Mouse (Mus musculus): Measurements from ENCODE around the gene Synpr. TPM values are rescaled to one million over a fixed set of nuclear protein-coding genes. Genes with fewer than 3 reads are reported as not detected.

Gene Synpr
- polyA plus RNA-seq, 1 experiment = 3.6 TPM

DNA sequence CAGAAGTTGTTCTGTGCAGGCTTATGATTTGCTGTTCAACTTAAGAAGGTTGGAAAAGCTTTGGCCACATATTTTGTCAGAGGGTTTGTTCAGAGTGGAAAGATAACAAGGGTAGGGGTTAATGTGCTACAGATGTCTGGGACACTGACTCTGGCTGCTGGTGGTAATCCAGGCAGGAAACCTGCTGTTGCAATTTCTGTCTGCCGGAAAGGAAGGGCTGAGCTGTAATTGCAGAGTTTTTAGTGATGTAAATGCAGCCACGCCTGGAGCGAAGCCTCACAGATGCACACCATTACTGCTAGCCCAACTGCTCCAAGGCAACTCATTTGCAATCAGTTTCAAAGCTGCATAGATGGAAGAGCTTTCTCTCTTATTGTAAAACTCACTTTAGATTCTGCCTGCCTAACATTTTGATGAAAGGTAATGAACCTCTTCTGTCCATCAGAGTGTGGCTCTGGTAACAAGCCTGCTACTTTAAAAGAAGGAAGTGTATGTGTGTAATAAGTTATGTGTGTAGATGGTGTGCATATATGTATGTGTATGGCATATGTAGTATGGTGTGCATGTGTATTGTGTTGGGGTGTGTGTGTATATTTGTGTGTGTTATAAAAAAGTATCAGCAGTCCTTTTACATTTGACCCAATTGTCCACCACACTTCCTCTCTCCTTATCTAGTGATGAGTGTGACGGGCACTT lies 64.7 kb downstream of the Synpr start:
- Histone ChIP-seq H3K4me1 (replicated peaks; ENCODE audit: control insufficient read depth, insufficient read depth, low read length) (no peaks in the 10 kb centered on the region), H3K4me3 (ENCODE audit: control insufficient read depth, insufficient read depth, low read length) (no peak overlapping the region), H3K27me3 (ENCODE audit: control insufficient read depth, insufficient read depth, low read length) (no peaks in the 10 kb centered on the region), H3K36me3 (ENCODE audit: control insufficient read depth, insufficient read depth, low read length) (no peaks in the 10 kb centered on the region), H3K27ac (ENCODE audit: control insufficient read depth, insufficient read depth, low read length) (no peak overlapping the region)
- DNase-seq = no peak
- TF ChIP-seq CTCF (IDR thresholded peaks at IDR 0.05; ENCODE audit: borderline replicate concordance, control insufficient read depth, extremely low read depth, insufficient read depth, low read length, poor library complexity) (no peak), POLR2A (IDR thresholded peaks at IDR 0.05; ENCODE audit: control insufficient read depth, extremely low read depth, insufficient read depth, low read length, poor library complexity) (no peak)
- 81% methylated on average over 4 of the region's 4 CpGs for WGBS

DNA sequence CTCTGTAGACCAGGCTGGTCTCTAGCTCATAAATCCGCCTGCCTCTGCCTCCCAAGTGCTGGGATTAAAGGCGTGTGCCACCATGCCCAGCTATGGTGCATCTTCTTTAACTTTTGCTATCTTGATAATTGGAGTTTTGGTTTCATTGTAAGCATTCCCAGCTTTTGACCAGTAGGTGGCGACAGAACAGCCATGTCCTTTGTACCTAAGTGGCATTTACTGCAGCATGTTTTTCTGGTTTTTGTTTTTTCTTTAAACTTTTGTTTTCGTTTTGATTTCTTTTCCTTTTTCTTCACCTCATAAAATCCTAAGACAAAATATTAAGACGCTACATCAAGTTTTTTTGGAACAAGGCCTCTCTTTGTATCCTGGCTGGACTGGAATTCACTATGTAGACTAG lies 69.6 kb downstream of the Synpr start:
- Histone ChIP-seq H3K4me3 (ENCODE audit: control insufficient read depth, insufficient read depth, low read length) (no peak overlapping the region), H3K36me3 (ENCODE audit: control insufficient read depth, insufficient read depth, low read length) (no peaks in the 10 kb centered on the region), H3K27me3 (ENCODE audit: control insufficient read depth, insufficient read depth, low read length) (no peaks in the 10 kb centered on the region), H3K27ac (ENCODE audit: control insufficient read depth, insufficient read depth, low read length) (no peak overlapping the region), H3K4me1 (replicated peaks; ENCODE audit: control insufficient read depth, insufficient read depth, low read length) (no peaks in the 10 kb centered on the region)
- WGBS = 33% methylated on average over 5 of the region's 5 CpGs
- DNase-seq = peak; percentile 1
- TF ChIP-seq POLR2A (IDR thresholded peaks at IDR 0.05; ENCODE audit: control insufficient read depth, extremely low read depth, insufficient read depth, low read length, poor library complexity) (no peak), CTCF (IDR thresholded peaks at IDR 0.05; ENCODE audit: borderline replicate concordance, control insufficient read depth, extremely low read depth, insufficient read depth, low read length, poor library complexity) (no peak)

DNA sequence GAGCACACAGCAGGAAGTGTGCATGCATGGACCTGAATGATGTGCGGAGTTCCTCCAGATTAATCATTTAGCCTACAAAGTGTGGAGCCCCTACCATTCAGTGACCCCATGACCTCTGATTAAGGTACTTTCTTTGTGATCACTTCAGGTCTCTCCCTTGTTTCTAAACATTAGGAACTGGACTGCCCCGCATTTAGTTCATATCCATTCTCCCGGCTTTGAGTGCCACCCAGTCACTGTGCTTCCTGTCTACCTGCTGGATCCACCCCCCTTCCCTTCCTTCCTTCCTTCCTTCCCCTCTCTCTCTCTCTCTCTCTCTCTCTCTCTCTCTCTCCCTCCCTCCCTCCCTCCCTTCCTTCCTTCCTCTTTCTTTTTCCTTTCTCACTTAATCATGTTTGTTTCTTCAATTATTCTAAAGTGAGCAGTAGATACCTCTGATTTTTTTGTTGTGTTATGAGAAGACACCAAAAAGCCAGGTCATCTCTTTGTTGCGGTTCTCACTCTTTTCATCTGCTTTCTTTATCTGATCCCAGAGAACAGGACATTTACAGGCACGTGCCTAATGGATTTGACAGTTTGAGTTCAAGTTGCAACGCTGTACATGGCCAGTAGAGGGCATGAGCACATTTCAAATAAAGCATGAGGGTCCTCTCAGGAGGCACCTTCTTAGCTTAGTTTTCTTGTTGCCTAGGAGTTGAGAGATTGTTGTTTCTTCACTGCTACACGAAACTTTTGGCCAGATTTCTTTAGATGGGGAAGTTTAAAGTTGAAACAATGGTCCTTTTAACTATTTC lies 71.2 kb downstream of the Synpr start:
- Histone ChIP-seq H3K4me3 (ENCODE audit: control insufficient read depth, insufficient read depth, low read length) (no peak overlapping the region), H3K27me3 (ENCODE audit: control insufficient read depth, insufficient read depth, low read length) (no peaks in the 10 kb centered on the region), H3K36me3 (ENCODE audit: control insufficient read depth, insufficient read depth, low read length) (no peaks in the 10 kb centered on the region), H3K4me1 (replicated peaks; ENCODE audit: control insufficient read depth, insufficient read depth, low read length) (no peaks in the 10 kb centered on the region), H3K27ac (ENCODE audit: control insufficient read depth, insufficient read depth, low read length) (no peak overlapping the region)
- WGBS = 19% methylated on average over 7 of the region's 7 CpGs
- DNase-seq = peak; percentile 17
- no peak for TF ChIP-seq POLR2A (IDR thresholded peaks at IDR 0.05; ENCODE audit: control insufficient read depth, extremely low read depth, insufficient read depth, low read length, poor library complexity)
- no peak for TF ChIP-seq CTCF (IDR thresholded peaks at IDR 0.05; ENCODE audit: borderline replicate concordance, control insufficient read depth, extremely low read depth, insufficient read depth, low read length, poor library complexity)

DNA sequence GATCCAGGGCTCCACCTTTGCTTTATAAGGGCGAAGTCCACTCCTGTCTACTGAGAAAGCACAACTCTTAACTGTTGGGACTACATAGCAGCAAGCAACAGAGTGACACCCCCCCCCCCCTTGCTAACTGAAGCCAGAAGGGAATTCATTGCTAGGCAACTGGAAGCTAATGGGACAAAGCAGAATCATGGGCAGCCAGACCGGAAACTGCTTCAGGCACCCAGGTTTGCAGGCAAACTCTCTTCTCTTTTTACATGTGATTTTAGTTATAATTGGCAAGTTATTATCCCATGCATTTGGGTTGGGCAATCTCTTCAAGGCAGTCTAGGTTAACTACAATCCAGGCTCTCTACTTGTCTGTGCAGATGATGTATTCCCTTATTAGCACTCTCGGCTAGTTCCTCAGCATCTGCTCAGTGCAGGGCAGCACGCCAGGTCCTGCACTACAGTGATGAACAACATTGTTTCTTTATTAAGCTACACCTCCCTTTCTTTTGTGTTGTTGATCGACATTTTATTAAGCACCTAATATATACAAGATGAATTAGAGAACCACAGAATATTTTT lies 72.6 kb downstream of the Synpr start:
- H3K4me3 ChIP-seq (ENCODE audit: control insufficient read depth, insufficient read depth, low read length) = no peak overlapping the region
- TF ChIP-seq CTCF (IDR thresholded peaks at IDR 0.05; ENCODE audit: borderline replicate concordance, control insufficient read depth, extremely low read depth, insufficient read depth, low read length, poor library complexity) (no peak), POLR2A (IDR thresholded peaks at IDR 0.05; ENCODE audit: control insufficient read depth, extremely low read depth, insufficient read depth, low read length, poor library complexity) (no peak)
- no peak overlapping the region for H3K27ac ChIP-seq (ENCODE audit: control insufficient read depth, insufficient read depth, low read length)
- no peaks in the 10 kb centered on the region for H3K4me1 ChIP-seq (replicated peaks; ENCODE audit: control insufficient read depth, insufficient read depth, low read length)
- WGBS = 85% methylated on average over 5 of the region's 5 CpGs
- DNase-seq = no peak
- H3K27me3 ChIP-seq (ENCODE audit: control insufficient read depth, insufficient read depth, low read length) = no peaks in the 10 kb centered on the region
- no peaks in the 10 kb centered on the region for H3K36me3 ChIP-seq (ENCODE audit: control insufficient read depth, insufficient read depth, low read length)

DNA sequence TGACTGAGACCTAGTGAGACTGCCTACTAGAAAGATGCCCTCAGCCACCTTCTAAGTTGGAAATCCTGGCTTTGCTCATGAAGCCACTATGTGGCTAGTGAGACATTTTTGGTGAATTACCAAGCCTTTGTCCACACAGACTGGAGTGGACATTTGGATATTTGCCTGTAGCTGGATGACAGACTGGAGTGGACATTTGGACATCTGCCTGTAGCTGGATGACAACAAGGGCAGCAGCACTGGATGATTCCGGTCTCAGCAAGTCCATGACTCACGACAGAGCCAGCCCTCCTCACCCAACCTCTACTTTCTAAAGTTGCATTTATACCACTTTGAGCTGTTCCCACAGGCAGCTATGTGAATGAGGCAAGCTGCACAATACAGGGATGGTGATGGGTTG lies 73.5 kb downstream of the Synpr start:
- TF ChIP-seq POLR2A (IDR thresholded peaks at IDR 0.05; ENCODE audit: control insufficient read depth, extremely low read depth, insufficient read depth, low read length, poor library complexity) (no peak), CTCF (IDR thresholded peaks at IDR 0.05; ENCODE audit: borderline replicate concordance, control insufficient read depth, extremely low read depth, insufficient read depth, low read length, poor library complexity) (no peak)
- Histone ChIP-seq H3K27me3 (ENCODE audit: control insufficient read depth, insufficient read depth, low read length) (no peaks in the 10 kb centered on the region), H3K4me1 (replicated peaks; ENCODE audit: control insufficient read depth, insufficient read depth, low read length) (no peaks in the 10 kb centered on the region), H3K4me3 (ENCODE audit: control insufficient read depth, insufficient read depth, low read length) (no peak overlapping the region), H3K27ac (ENCODE audit: control insufficient read depth, insufficient read depth, low read length) (no peak overlapping the region), H3K36me3 (ENCODE audit: control insufficient read depth, insufficient read depth, low read length) (no peaks in the 10 kb centered on the region)
- DNase-seq = no peak
- 83% methylated on average over 2 of the region's 2 CpGs for WGBS

DNA sequence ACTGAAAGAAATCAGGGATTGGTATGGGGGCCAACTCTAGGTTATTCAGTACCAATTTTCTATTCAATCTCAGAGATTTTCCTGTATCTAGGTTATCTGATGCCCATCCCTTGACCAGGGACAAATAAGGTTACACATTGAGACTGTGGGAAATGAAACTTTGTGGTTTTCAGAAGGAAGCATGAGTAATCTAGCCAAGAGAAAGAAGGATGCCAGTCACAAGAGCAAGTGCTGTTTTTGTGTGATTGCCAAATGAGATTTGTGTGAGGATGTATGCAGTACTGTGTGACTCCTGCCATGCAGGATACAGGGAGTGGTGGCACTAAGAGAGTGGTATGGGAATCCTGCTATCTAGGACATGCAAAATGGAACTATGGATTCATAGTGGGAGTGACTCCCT lies 76.6 kb downstream of the Synpr start:
- Histone ChIP-seq H3K4me1 (replicated peaks; ENCODE audit: control insufficient read depth, insufficient read depth, low read length) (no peaks in the 10 kb centered on the region), H3K4me3 (ENCODE audit: control insufficient read depth, insufficient read depth, low read length) (no peak overlapping the region), H3K27ac (ENCODE audit: control insufficient read depth, insufficient read depth, low read length) (no peak overlapping the region), H3K27me3 (ENCODE audit: control insufficient read depth, insufficient read depth, low read length) (no peaks in the 10 kb centered on the region), H3K36me3 (ENCODE audit: control insufficient read depth, insufficient read depth, low read length) (no peaks in the 10 kb centered on the region)
- DNase-seq = no peak
- TF ChIP-seq CTCF (IDR thresholded peaks at IDR 0.05; ENCODE audit: borderline replicate concordance, control insufficient read depth, extremely low read depth, insufficient read depth, low read length, poor library complexity) = no peak
- no peak for TF ChIP-seq POLR2A (IDR thresholded peaks at IDR 0.05; ENCODE audit: control insufficient read depth, extremely low read depth, insufficient read depth, low read length, poor library complexity)

Measured in thymus, adult 2 months (tissue).